Mouse (Mus musculus): ENCODE data around the gene Cirbp.

- no peak for TF ChIP-seq CTCF (IDR thresholded peaks at IDR 0.05; ENCODE audit: borderline replicate concordance, control insufficient read depth, extremely low read depth, insufficient read depth, low read length, poor library complexity)
- TF ChIP-seq POLR2A (IDR thresholded peaks at IDR 0.05; ENCODE audit: control insufficient read depth, extremely low read depth, insufficient read depth, low read length, poor library complexity): no peak
Observed at GRCm38 (mm10) chr10:80152873-80153260, 12.9 kb upstream of the Cirbp start.
